ENCODE assay signal across 8 mouse cellular contexts in genomic region chr17:17373918-17374910, GRCm38 (mm10). TPM values are rescaled to one million over a fixed set of nuclear protein-coding genes. Genes with fewer than 3 reads are reported as not detected.
A peak's percentile ranks its signal among the peaks of the same experiment; 100 is the strongest.
DNase-seq lines count a peak whose midpoint lies in the region; ATAC-seq lines count a peak whose summit lies in the region.

Gene Riok2 (plus strand): TSS chr17:17374309.

- H3K4me1 ChIP-seq in brown adipose tissue, adult 24 weeks (ENCODE audit: control insufficient read depth, insufficient read depth, insufficient read length, low read length) = no peaks in the 10 kb centered on the region
- peaks cover 17% of the 10 kb centered on the region for H3K4me1 ChIP-seq in heart, embryonic 13.5 days
- peaks cover 26% of the 10 kb centered on the region for H3K4me1 ChIP-seq in liver, embryonic 12.5 days
- H3K4me1 ChIP-seq in stomach, embryonic 15.5 days = 0 out of 2 replicates have a peak, but pooled peaks cover 4% of the 10 kb centered on the region

- peak; percentile 93 for ATAC-seq in heart, embryonic 13.5 days (ENCODE audit: extremely low read depth, insufficient number of reproducible peaks, low FRiP score, low TSS enrichment)
- ATAC-seq in liver, embryonic 12.5 days = peak; percentile 97
- ATAC-seq in stomach, embryonic 15.5 days (ENCODE audit: insufficient read depth, low FRiP score, low read depth) = peak; percentile 98

- peak within 1 kb of the TSS; percentile 77 for H3K27ac ChIP-seq in brown adipose tissue, adult 24 weeks (replicated peaks; ENCODE audit: low read depth, low read length)
- H3K27ac ChIP-seq in heart, embryonic 13.5 days (replicated peaks) = peak within 1 kb of the TSS; percentile 92
- peak within 1 kb of the TSS; percentile 81 for H3K27ac ChIP-seq in liver, embryonic 12.5 days
- H3K27ac ChIP-seq in stomach, embryonic 15.5 days = peak within 1 kb of the TSS; percentile 89

- no peaks in the 10 kb centered on the region for H3K27me3 ChIP-seq in heart, embryonic 13.5 days (replicated peaks)
- H3K27me3 ChIP-seq in liver, embryonic 12.5 days (replicated peaks) = no peaks in the 10 kb centered on the region
- H3K27me3 ChIP-seq in stomach, embryonic 15.5 days (replicated peaks) = no peaks in the 10 kb centered on the region

- peak within 1 kb of the TSS; percentile 92 for H3K9ac ChIP-seq in heart, embryonic 13.5 days
- H3K9ac ChIP-seq in liver, embryonic 12.5 days = peak within 1 kb of the TSS; percentile 77
- peak within 1 kb of the TSS; percentile 78 for H3K9ac ChIP-seq in stomach, embryonic 15.5 days

- WGBS in heart, embryonic 13.5 days = under 1% methylated on average over 48 of the region's 48 CpGs
- under 1% methylated on average over 48 of the region's 48 CpGs for WGBS in liver, embryonic 12.5 days (ENCODE audit: insufficient replicate concordance)
- under 1% methylated on average over 48 of the region's 48 CpGs for WGBS in stomach, embryonic 15.5 days

- H3K4me2 ChIP-seq in heart, embryonic 13.5 days = peak within 1 kb of the TSS; percentile 84
- peak within 1 kb of the TSS; percentile 76 for H3K4me2 ChIP-seq in liver, embryonic 12.5 days
- H3K4me2 ChIP-seq in stomach, embryonic 15.5 days = peak within 1 kb of the TSS; percentile 67

- H3K36me3 ChIP-seq in heart, embryonic 13.5 days = peaks cover 20% of the 10 kb centered on the region
- H3K36me3 ChIP-seq in liver, embryonic 12.5 days = peaks cover 18% of the 10 kb centered on the region
- peaks cover 6% of the 10 kb centered on the region; the same call in 1 of the 2 replicates for H3K36me3 ChIP-seq in stomach, embryonic 15.5 days

- H3K4me3 ChIP-seq in brown adipose tissue, adult 24 weeks (ENCODE audit: insufficient read depth, low read depth, low read length) = peak within 1 kb of the TSS; percentile 90
- H3K4me3 ChIP-seq in heart, embryonic 13.5 days = peak within 1 kb of the TSS; percentile 83
- H3K4me3 ChIP-seq in liver, embryonic 12.5 days = peak within 1 kb of the TSS; percentile 77
- peak within 1 kb of the TSS; percentile 81 for H3K4me3 ChIP-seq in stomach, embryonic 15.5 days (replicated peaks)

- DNase-seq in CD4-positive, CD25-positive, alpha-beta regulatory T cell, adult 2 months (ENCODE audit: low read depth, low spot score) = peak; percentile 98
- peak; percentile 92 for DNase-seq in fat pad, adult 2 months (ENCODE audit: extremely low read depth, low read depth, low spot score)
- DNase-seq in kidney, postnatal 10 days = peak; percentile 98
- DNase-seq in natural killer cell, adult 2 months (ENCODE audit: low spot score in 2 of 2) = peak; percentile 95 to 97

- no peaks in the 10 kb centered on the region for H3K9me3 ChIP-seq in heart, embryonic 13.5 days
- no peaks in the 10 kb centered on the region for H3K9me3 ChIP-seq in liver, embryonic 12.5 days (replicated peaks)
- H3K9me3 ChIP-seq in stomach, embryonic 15.5 days = no peaks in the 10 kb centered on the region

RNA-seq across cellular contexts. Expression of gene Riok2, which starts in this region (rescaled TPM):
- polyA plus RNA-seq in brown adipose tissue, adult 24 weeks (2012; ENCODE audit: insufficient read depth, insufficient read length, missing spikeins) = 15.9 and 17.6 TPM in 2 replicates
- 20.7 TPM in 2 replicates for polyA plus RNA-seq in heart, embryonic 13.5 days (2015; fragmentation: Nextera tagmentation; extraction: Ambion mirVana)
- polyA plus RNA-seq in liver, embryonic 12.5 days (2016; fragmentation: Nextera tagmentation; extraction: Ambion mirVana) = 18.2 and 20.7 TPM in 2 replicates
- polyA plus RNA-seq in stomach, embryonic 15.5 days (2015; fragmentation: Nextera tagmentation; extraction: Ambion mirVana) = 24.1 and 27.6 TPM in 2 replicates

Comparison
In these comparisons a context has a peak if more than half of its experiments do, and no peak if none do; other contexts are left out.
1. Peak in every context shown above with its lines: DNase-seq, ATAC-seq, H3K4me3 ChIP-seq and H3K27ac ChIP-seq.